Mouse (Mus musculus): ENCODE measurements around the gene Pycr1.

DNA sequence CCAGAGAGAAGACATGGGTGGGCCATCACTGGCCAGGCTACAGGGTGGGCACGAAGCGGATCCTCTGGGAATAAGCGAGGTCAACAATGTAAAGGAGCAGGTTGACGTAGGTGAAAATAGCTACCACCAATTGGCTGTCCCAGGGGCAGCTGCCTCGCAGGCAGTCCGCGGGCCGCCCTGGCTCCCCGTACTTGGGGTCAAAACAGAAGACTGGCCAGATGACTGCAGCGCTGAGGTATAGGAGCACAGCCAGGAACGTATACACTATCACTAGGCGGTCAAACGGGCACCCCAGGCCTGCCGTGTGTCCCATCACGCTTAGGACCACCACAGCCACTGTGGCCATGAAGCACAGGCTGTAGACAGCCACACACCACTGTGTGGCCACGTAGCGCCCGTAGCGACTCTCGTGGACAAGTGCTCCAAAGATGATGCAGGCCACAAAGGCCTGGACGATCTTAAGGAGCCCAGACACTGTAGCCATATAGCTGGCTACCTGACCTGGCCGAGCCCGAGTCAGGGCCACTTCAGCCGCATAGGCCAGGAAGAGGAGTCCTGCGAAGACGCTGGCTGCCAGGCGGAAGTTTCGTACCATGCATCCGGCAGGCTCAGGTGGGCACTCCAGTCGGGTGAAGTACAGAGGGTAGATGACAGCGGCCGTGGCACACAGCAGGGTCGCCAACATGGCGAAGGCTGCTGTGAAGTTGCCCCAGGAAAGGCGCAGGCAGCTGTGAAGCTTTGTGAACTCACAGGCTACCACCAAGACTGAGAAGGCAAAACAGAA lies 3.7 kb upstream of the Pycr1 start:
- TF ChIP-seq POLR2A (IDR thresholded peaks at IDR 0.05; ENCODE audit: low read depth, low read length), result no peak
- no peak for TF ChIP-seq CTCF (IDR thresholded peaks at IDR 0.05; ENCODE audit: borderline replicate concordance, insufficient read depth, low read length)

Data from embryonic fibroblast, embryonic 13.5 days (primary cell).